Mouse (Mus musculus) erythroblast, embryonic 14.5 days (primary cell): ENCODE measurements around the gene Nme4.

Experiments
- GATA1 ChIP-seq: IDR thresholded peaks from 2 replicates; pipeline ENCODE4 v1.6.1; 2012; ENCODE audit warnings: low read length, inconsistent platforms, mixed read lengths
- TAL1 ChIP-seq: IDR thresholded peaks from 3 replicates; pipeline ENCODE4 v1.6.1; 2012; ENCODE audit warnings: low read length, inconsistent platforms, mixed read lengths

DNA sequence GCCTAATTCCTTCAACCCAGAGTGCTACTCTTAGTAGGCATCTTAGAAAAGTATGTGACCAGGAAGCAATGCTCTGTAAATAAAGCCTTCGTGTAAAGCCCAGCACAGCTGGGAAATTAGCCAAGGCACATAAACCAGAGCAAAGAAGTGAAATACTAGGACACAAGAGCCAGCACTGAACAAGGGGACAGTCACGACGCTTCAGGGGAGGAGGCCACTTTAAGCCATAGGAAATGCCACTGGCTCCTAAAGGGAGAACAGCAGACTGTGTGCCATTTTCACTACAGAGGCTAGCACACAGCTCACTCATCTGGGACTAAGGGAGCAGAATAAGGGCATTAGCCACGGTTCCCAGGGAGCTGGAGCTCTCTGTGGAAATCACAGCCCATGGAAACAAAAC lies 50.1 kb downstream of the Nme4 start:
- no peak for TF ChIP-seq GATA1
- no peak for TF ChIP-seq TAL1
